Mouse (Mus musculus) cerebellum, postnatal 4 days (tissue): Measurements from ENCODE around the gene AL732309.1.
"Not testable (repeated sequence)": the region's sequence is repeated elsewhere in the genome, so short reads cannot be mapped to it uniquely, and the experiment has no call there.

Experiments
- DNase-seq, 2 experiments: peaks; one replicate each; pipeline ENCODE4 v3.0.0; 2022; ENCODE audit warnings: low spot score in 2 of 2, mixed read lengths in 1 of 2

Gene AL732309.1

DNA sequence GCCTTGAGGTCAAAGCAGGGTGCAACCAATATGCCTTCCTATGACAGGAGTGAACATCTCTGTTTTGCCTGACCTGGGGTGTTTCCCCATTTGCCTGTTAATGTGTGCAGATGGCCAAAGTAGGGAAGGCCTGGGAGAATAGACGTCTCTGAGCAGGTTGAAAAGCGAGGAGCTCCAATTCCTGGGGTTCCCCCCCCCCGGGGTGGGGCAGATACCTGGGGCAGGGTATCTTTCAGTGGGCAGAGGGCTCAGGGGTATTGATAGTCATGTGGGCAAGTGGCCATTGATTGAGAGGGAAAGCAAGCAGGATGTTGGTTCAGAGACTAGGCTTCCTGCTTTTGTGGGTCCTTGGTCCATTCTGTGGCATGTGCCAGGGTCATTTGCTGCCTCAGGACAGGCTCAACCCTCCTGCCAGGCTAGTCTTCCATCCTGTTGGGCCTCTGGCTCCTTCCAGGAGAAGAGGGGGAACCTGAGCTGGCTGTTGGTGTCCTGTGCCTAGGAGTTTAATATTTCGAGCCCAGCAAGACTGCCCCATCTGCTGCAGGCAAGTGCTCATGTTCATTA, 21.2 kb upstream of the AL732309.1 start:
- no peak for DNase-seq

DNA sequence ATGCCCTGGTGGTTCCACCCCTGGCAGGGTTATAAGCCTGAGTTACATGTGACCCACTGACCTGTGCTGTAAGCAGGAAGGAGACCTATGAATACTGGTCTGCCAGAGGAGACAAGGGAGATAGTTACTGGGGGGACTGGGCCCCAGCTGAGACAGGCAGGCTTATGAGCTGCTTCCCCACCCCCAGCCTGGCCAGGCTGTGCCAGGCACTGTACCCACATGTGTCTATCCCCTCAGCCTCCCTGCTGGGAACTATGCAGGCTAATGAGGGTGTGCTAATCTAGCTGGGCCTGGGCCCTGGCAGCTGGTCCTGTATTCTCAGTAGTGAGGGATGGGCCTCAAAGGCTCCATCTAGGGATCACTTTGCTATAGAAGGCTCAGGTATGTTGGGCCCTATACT, 20.6 kb upstream of the AL732309.1 start:
- no peak for DNase-seq

DNA sequence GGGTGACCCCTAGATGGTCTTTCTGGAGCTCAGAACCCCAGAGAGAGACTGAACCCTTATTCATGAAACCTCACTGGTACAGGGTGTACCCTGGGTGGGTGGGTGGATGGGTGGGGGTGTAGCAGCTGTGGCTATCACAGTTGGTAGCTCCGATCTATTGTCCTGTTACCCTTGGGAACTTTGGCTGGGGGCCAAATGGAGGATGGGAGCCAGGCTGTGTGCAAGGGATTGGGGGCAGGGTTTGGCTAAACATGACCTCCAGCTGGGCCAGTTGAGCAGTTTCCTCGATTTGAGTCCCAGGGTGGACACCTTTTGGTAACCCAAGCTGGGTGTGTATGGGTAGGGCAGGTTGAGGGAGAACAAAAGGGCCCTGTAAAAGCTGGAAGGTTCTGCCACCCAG, 20.1 kb upstream of the AL732309.1 start:
- peak in 1 of 2 experiments; percentile 68 for DNase-seq

DNA sequence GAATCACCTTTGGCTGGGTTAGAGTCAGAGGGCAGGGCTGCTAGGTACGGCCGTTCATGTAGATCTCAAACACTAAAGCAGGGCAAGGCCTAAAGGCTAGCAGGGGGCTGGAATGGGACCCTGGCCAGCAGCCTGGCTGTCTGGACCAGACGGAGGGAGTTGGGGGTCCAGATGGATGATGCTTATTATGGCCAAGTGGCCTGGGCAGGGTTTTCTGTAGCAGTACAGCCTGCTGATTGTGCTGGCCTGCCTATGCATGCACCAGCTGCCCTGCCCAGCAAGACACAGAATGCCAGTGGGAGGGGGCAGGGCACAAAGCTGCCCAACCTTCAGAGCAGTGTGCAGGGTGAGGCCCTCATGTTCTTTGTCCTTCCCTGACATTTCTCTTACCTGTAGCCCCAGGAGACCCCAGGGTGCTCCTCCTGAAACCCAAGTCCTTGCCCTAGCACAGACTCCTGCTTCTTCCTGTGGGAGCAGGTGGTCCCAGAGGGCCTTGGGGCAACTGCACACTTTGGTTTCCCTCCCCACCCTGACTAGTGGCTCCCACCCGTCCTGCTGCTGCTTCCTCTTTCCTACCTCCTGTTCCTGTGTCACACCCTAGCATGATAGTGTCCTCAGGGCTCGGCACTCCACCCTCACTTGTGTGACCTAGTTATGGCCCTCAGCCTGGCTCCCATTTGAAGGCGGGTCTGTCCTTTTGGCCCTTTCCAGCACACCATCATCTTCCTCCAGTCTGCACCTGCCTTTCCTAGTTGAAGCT, 19.4 kb upstream of the AL732309.1 start:
- DNase-seq, result peak in 1 of 2 experiments; percentile 83

DNA sequence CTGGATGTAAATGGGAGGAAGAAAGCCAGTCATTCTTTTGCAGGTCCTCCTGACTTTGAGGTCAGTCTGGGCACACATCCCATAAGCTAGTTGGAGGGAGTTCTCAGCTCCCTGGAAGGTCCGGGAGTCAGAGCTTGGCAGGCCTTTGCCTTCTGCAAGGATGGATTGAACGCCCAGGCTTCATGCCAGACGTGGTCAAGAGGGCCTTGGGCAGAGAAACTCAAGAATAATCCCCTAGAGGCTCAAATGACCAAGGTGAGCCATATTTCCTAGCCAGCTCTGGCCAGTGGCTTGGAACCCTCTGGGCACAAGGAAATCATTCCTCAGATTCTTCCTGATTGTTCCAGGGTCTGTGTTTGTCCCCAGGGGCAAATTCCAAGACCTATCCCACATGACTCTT, 18.2 kb upstream of the AL732309.1 start:
- no peak for DNase-seq

DNA sequence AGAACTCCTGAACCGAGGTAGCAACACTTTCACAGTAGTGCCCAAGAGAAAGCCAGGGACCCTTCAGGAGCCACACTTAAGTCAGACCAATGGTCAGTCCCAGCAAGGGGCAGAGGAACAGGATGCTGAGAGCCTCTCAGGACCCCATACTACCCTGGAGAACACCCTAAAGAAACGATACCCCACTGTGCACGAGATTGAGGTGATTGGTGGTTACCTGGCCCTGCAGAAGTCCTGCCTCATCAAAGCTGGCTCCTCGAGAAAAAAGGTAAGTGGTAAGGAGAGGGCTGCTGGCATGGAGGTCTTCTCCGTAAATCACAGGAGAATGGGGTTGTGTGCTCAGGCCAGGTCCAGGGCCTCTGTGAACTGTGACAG, 17.6 kb upstream of the AL732309.1 start:
- DNase-seq, result no peak

DNA sequence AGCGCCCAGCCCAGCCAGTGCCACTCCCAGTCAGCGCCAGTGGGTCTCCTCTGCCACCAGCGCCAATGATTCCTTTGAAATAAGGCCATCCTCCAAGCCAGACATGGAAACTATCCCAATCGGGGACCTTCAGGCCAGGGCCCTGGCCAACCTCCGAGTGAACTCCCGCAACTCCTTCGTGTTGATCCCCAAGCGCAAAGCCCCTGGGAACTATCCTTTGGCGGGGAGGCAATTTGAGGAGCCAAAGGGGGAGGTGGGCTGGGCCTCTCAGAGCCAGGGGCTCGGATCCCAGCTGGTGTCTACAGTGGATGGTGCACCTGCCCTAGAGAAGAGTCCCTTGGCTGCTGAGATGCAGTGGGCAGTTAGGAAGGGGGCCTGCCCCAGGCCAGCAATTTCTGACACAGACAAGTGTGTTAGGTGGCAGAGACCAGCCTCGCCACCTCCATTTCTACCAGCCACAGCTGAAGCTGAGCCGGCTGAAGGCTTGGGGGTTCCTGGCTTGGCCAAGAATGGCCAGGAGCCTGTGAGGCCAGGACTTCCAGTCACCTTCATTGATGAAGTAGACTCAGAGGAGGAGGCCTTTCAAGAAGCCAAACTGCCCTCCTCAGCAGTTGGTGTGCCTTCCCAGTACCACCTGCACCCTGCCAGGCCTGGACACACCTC, 17.1 kb upstream of the AL732309.1 start:
- DNase-seq, result no peak

DNA sequence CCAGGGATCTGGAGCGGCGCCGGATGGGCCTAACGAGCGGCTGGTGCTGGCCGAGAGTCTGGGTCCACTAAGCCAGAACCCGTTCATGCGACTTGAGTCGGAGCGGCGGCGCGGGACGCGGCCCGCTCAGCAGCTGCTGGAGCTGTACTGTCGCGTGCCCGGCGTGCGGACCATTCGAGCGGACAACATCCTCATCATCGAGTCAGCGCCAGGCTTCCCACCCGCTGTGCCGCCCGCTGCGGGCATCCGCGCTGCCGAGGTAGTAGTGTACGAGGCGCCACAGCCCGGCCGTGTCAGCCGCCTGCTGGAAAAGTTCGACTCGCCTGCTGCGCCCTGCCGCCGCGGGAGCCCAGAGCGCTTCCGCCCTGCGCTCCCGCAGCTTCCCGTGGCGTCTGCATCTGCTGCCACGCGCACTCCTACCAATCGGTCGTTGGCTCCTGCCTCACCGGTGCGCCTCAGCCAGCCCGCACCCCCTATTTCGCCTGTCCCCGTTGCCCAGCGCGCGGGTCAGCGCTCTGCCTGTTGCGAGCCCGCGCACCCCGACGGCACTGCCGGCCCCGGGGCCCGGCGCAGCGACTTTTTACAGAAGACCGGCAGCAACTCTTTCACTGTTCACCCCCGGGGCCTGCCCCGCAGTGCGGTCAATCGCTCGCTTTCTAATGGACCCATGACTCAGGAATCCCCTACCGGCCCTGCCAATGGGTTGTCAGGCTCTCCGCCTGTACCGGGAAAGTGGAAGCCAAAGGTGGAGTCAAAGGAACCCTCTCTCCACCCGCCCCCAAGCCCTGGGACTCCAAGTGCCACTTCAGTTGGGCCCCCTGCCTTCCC, 16.3 kb upstream of the AL732309.1 start:
- peak in 1 of 2 experiments; percentile 80 for DNase-seq

DNA sequence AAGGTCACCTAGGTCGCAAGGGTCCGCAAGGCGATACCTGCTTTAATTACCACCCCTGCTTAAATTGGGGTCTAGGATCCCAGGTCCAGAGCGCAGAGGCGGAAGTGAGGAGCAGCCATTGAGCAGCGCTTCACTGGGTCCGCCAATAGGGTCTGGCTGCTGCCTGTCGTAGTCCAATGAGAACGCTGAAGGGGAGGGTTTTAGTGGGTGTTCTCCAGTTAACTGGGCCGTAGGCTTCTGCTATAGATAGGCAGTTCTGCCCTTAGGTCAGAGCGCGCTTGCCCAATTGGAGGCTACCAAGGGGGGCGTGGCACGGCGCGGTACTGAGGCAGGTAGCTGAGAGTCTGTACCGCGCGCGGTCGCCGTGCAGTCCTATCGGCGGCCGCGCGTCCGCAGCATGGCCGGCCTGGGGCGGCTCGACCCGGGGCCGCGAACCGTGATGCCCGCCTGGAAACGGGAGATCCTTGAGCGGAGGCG, 15.7 kb upstream of the AL732309.1 start, which contains the start of gene Tprn:
Gene Tprn, plus strand, starts transcription at position 328 of the 477 bp plus-strand sequence.
- peak; percentile 79 to 92 for DNase-seq

DNA sequence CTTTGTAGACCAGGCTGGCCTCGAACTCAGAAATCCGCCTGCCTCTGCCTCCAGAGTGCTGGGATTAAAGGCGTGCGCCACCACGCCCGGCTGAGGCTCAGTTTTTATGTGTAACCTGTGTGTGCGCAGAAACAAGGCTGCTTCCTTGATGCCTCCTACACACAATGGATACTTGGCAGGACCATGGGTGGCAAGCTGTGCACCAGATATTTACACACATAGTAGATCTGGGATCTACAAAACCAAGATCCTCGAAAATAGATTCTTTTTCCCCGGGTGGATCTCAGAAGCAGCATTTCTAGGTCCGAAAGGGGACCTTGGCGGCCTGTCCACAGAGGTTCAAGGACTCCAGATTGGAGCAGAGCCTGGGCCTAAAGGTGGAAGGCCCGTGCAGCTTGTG, 15.2 kb upstream of the AL732309.1 start:
- no peak for DNase-seq

DNA sequence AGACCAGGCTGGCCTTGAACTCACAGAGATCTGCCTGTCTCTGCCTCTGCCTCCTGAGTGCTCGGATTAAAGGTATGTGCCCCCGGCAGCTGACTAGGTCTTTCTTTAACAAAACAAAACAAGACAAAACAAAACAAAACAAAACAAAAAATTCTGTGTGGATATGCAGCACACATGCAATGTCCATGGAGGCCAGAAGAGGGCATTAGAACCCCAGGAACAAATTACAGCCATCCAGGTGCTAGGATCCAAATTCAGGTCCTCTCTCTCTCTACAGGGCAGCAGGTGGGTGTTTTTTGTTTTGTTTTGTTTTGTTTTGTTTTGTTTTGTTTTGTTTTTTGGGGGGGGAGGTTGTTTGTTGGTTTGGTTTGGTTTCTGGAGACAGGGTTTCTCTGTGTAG, 12.2 kb upstream of the AL732309.1 start:
- DNase-seq, result no peak

DNA sequence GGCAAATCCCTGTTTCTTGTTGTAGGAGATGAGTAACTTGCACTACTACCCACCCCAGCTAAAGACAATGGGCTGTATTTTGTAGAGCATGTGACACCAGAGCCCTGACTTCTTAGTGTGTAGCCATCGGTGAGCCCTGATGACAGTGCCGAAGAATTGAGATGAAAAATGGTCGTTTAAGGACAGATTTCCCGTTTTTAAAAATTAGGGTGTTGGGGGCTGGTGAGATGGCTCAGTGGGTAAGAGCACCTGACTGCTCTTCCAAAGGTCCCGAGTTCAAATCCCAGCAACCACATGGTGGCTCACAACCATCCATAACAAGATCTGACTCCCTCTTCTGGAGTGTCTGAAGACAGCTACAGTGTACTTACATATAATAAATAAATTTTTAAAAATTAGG, 10.6 kb upstream of the AL732309.1 start:
- DNase-seq, result not testable (repeated sequence)

DNA sequence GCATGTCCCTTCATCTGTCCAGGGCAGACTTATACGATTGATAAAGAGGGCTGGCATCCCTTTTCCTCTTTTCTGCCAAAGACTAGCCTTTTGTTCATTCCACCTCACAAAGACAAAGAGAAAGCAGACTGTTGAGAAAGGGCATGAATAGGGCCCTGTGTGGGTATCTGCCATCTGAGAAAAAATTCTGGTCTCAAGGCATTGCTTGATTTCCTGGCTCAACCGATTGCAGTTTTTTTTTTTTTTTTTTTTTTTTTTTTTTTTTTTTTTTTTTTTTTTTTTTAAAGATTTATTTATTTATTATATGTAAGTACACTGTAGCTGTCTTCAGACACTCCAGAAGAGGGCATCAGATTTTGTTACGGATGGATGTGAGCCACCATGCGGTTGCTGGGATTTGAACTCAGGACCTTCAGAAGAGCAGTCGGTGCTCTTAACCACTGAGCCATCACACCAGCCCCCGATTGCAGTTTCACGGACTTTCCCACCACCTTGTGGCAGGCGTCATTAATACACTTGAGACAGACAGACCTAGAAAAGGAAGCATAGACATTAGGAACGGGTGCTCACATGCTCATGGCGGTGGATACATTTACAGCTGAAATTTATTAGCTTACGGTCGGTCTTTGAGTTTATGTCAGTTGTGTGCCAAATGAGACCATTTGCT, 9.9 kb upstream of the AL732309.1 start:
- DNase-seq, result not testable (repeated sequence)

DNA sequence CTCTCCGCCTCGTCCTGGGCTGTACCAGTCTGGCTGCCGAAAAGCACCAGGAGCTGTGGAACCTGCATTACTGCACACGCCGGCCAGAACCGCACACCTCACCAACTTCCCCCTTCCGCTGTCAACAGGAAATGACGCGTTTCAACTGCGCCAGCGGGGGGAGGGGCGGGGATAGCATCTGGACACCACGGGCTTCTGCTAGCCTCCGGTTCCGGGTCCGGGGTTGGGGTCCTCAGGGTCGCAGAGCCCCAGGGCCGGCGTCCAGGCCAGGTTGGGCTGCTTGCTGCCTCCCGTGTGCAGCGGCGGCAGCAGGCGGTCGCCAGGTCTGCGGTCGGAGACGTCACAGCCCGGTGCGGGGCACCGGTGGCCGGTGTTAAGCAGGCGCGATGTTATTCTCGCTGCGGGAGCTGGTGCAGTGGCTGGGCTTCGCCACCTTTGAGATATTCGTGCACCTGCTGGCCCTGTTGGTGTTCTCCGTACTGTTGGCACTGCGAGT, 8.7 kb upstream of the AL732309.1 start, which contains the start of gene Tmem203:
Gene Tmem203, plus strand, starts transcription at position 156 of the 496 bp plus-strand sequence.
- DNase-seq, result peak; percentile 66 to 86

DNA sequence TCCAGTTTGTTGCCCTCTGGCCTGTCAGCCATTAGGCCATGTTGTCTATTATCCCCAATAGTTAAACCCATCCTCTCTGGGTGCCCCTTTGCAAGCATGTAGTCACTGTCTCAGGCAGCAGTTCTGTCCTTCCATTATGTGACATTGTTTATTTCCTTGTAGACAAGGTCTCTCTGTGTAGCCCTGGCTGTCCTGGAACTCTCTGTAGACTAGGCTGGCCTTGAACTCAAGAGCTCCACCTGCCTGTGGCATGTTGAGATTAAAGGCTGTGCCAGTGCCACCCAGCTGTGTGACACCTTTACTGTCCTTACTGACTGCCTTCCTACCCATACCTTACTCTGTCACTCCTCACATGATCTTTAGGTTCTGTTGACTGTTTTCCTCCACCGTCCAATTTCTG, 5.7 kb upstream of the AL732309.1 start:
- no peak for DNase-seq

DNA sequence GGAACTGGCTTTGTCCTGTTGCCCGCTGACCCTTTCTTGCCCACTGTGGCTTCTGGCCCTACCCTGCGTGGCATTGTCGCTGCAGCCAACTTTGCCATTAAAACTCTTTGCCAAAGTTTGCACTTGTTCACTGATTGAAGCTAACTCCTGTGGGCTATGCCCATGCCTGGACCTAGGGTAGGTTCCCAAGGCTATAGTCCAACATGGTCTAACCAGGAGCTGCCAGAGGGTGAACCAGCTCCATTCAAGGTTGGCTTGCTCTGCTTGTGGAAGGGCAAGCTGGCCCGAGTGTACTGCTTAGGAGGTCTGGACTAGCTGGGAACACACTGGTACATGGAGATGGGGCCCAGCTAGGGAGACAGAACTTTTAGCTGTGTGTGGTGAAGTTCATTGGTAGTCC, 2.5 kb downstream of the AL732309.1 start:
- DNase-seq, result no peak

DNA sequence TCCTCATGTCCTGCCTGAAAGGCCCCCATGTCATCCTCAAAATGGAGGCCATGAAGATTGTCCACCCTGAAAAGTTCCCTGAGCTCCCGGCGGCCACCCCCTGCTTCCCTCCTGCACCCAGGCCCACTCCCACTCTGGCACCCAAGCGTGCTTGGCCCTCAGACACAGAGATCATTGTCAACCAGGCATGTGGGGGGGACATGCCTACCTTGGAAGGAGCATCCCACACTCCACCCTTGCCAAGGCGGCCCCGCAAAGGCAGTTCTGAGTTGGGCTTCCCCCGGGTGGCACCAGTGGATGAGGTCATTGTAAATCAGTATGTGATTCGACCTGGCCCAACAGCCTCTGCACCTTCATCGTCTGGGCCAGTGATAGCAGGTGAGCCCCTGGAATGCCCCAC, 3.3 kb downstream of the AL732309.1 start:
- no peak for DNase-seq

DNA sequence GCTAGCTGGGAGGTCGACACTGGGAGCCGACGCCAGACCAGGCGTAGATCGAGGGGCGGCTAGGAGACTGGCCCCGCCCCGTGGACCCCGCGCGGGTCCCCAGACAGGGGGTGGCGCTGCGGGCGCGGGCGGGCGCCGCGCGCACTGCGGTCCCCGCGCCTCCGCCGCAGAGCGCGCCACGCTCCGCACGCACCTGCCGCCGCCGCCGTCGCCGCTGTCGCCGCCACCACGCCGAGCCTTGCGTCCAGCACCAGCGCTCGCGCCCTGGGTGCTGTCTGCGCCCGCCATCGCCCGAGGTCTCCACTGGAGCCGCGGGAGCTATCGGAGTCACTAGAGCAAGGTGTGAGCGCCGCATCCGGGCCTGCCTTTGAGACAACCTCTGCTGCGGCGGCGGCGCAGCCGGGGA, 4.6 kb downstream of the AL732309.1 start, which contains the start of the genes Rnf208 and Cysrt1:
Gene Rnf208, plus strand, starts transcription at position 155 of the 406 bp plus-strand sequence.
Gene Cysrt1, minus strand, starts transcription at position 352 of the 406 bp plus-strand sequence.
- DNase-seq, result peak in 1 of 2 experiments; percentile 30

DNA sequence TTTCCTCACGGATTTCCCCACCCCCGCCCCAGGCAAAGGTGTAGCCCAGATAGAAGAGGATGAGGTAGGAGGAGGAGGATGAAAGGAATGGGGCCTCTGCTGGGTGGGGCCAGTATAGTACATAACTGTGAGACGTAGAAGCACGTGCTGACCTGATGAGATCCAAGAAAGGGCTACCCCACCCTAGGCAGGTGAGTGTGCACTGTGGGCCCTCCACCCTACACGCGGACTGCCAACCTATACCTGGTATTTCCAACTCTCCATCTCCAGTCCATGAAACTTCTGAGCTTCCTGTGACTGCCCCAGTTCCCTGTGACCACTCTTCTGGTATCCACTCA, 5.3 kb downstream of the AL732309.1 start:
- no peak for DNase-seq

DNA sequence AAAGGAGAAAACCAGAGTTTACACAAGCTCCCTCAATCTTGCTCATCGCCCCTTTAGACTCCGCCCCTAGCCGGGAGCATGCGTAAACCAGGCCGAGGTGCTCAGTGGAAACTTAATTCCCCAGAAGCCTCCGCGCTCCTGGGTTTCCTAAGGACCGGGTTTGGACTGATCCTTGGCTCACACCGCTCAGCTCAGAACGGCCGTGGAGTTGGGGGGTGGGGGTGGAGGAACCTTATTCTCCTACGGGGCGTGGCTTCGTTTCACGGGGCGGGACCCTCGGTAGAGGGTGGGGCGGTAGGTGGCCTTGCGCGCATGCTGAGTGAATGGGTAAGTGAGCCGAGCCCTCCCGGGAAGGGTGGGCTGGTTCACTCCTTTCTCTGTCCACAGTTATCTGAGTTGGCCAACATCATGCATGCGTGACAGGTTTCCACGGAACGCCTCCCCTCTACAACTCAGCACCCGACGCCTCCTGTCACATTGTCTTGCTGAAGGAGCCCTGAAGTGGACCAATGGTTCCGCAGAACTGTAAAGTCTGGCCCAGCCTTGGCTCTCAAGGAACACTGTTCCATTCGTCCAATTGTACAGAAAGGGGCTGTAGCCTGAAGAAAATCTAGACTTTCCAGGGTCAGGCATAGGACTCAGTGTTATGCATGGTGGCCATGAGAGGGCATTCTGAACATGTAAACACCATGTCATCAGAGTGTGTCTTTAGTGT, 5.8 kb downstream of the AL732309.1 start:
- peak in 1 of 2 experiments; percentile 45 for DNase-seq
